Mouse (Mus musculus): ENCODE data around the gene Ltbp3. TPM values are rescaled to one million over a fixed set of nuclear protein-coding genes. Genes with fewer than 3 reads are reported as not detected.

Gene Ltbp3
- polyA plus RNA-seq, 1 experiment from 2014 or later, result 4.1 TPM

GRCm38 (mm10) chr19:5802787-5803040 lies 62.0 kb downstream of the Ltbp3 start:
- Histone ChIP-seq H3K9me3 (ENCODE audit: control insufficient read depth, low read length) (no peaks in the 10 kb centered on the region), H3K27ac (ENCODE audit: low read depth, low read length) (peak overlapping the region; percentile 99), H3K9ac (ENCODE audit: low read depth, low read length) (peak overlapping the region; percentile 95), H3K4me2 (peak overlapping the region; percentile 95), H3K36me3 (ENCODE audit: control insufficient read depth, insufficient read depth, low read length) (peaks cover 8% of the 10 kb centered on the region), H3K27me3 (replicated peaks; ENCODE audit: control insufficient read depth, insufficient read depth, low read length) (no peaks in the 10 kb centered on the region), H3K4me3 (ENCODE audit: low read depth, low read length) (peak overlapping the region; percentile 89), H3K4me1 (replicated peaks; ENCODE audit: control insufficient read depth, insufficient read depth, low read length) (peaks cover 41% of the 10 kb centered on the region)
- ATAC-seq (replicated peaks; ENCODE audit: low FRiP score) (no peak), DNase-seq (ENCODE audit: low spot score) (no peak)
- under 1% methylated on average over 4 of the region's 4 CpGs for WGBS

GRCm38 (mm10) chr19:5803041-5803880 lies 62.6 kb downstream of the Ltbp3 start:
- under 1% methylated on average over 67 of the region's 67 CpGs for WGBS
- peak overlapping the region; percentile 89 for H3K4me3 ChIP-seq (ENCODE audit: low read depth, low read length)
- peak; percentile 91 for ATAC-seq (replicated peaks; ENCODE audit: low FRiP score)
- H3K27ac ChIP-seq (ENCODE audit: low read depth, low read length), result peak overlapping the region; percentile 99
- no peaks in the 10 kb centered on the region for H3K27me3 ChIP-seq (replicated peaks; ENCODE audit: control insufficient read depth, insufficient read depth, low read length)
- no peaks in the 10 kb centered on the region for H3K9me3 ChIP-seq (ENCODE audit: control insufficient read depth, low read length)
- H3K4me1 ChIP-seq (replicated peaks; ENCODE audit: control insufficient read depth, insufficient read depth, low read length), result peaks cover 40% of the 10 kb centered on the region
- H3K36me3 ChIP-seq (ENCODE audit: control insufficient read depth, insufficient read depth, low read length), result peaks cover 4% of the 10 kb centered on the region; the same call in 1 of the 2 replicates
- H3K4me2 ChIP-seq, result peak overlapping the region; percentile 95
- DNase-seq (ENCODE audit: low spot score), result peak; percentile 100
- H3K9ac ChIP-seq (ENCODE audit: low read depth, low read length), result peak overlapping the region; percentile 95

GRCm38 (mm10) chr19:5803881-5804279 lies 63.2 kb downstream of the Ltbp3 start:
- Histone ChIP-seq H3K4me1 (replicated peaks; ENCODE audit: control insufficient read depth, insufficient read depth, low read length) (peaks cover 45% of the 10 kb centered on the region), H3K4me2 (peak overlapping the region; percentile 95), H3K9me3 (ENCODE audit: control insufficient read depth, low read length) (no peaks in the 10 kb centered on the region), H3K36me3 (ENCODE audit: control insufficient read depth, insufficient read depth, low read length) (no peaks in the 10 kb centered on the region; the same call in 1 of the 2 replicates), H3K27ac (ENCODE audit: low read depth, low read length) (peak overlapping the region; percentile 99), H3K27me3 (replicated peaks; ENCODE audit: control insufficient read depth, insufficient read depth, low read length) (no peaks in the 10 kb centered on the region), H3K4me3 (ENCODE audit: low read depth, low read length) (peak overlapping the region; percentile 89), H3K9ac (ENCODE audit: low read depth, low read length) (peak overlapping the region; percentile 95)
- DNase-seq (ENCODE audit: low spot score) (no peak), ATAC-seq (replicated peaks; ENCODE audit: low FRiP score) (no peak)
- WGBS, result 3% methylated on average over 16 of the region's 16 CpGs

GRCm38 (mm10) chr19:5804371-5804899 lies 63.7 kb downstream of the Ltbp3 start:
- peak overlapping the region; percentile 99 for H3K27ac ChIP-seq (ENCODE audit: low read depth, low read length)
- H3K9me3 ChIP-seq (ENCODE audit: control insufficient read depth, low read length), result no peaks in the 10 kb centered on the region
- ATAC-seq (replicated peaks; ENCODE audit: low FRiP score) (no peak), DNase-seq (ENCODE audit: low spot score) (no peak)
- peak overlapping the region; percentile 89; the same call in 1 of the 2 replicates for H3K4me3 ChIP-seq (ENCODE audit: low read depth, low read length)
- WGBS, result 33% methylated on average over 8 of the region's 8 CpGs
- no peaks in the 10 kb centered on the region for H3K27me3 ChIP-seq (replicated peaks; ENCODE audit: control insufficient read depth, insufficient read depth, low read length)
- H3K36me3 ChIP-seq (ENCODE audit: control insufficient read depth, insufficient read depth, low read length), result no peaks in the 10 kb centered on the region
- peak overlapping the region; percentile 95 for H3K9ac ChIP-seq (ENCODE audit: low read depth, low read length)
- peaks cover 47% of the 10 kb centered on the region for H3K4me1 ChIP-seq (replicated peaks; ENCODE audit: control insufficient read depth, insufficient read depth, low read length)
- peak overlapping the region; percentile 95 for H3K4me2 ChIP-seq

- WGBS, result 10% methylated on average over 8 of the region's 8 CpGs
- no peak for DNase-seq (ENCODE audit: low spot score)
- Histone ChIP-seq H3K9ac (ENCODE audit: low read depth, low read length) (peak overlapping the region; percentile 46), H3K4me3 (ENCODE audit: low read depth, low read length) (no peak overlapping the region; the same call in 1 of the 2 replicates), H3K27ac (ENCODE audit: low read depth, low read length) (peak overlapping the region; percentile 84), H3K27me3 (replicated peaks; ENCODE audit: control insufficient read depth, insufficient read depth, low read length) (no peaks in the 10 kb centered on the region), H3K4me1 (replicated peaks; ENCODE audit: control insufficient read depth, insufficient read depth, low read length) (peaks cover 57% of the 10 kb centered on the region), H3K9me3 (ENCODE audit: control insufficient read depth, low read length) (no peaks in the 10 kb centered on the region), H3K36me3 (ENCODE audit: control insufficient read depth, insufficient read depth, low read length) (no peaks in the 10 kb centered on the region), H3K4me2 (peak overlapping the region; percentile 53)
- ATAC-seq (replicated peaks; ENCODE audit: low FRiP score), result no peak
These were observed 65.5 kb downstream of the Ltbp3 start for GRCm38 (mm10) chr19:5806051-5806808.

- Histone ChIP-seq H3K27me3 (replicated peaks; ENCODE audit: control insufficient read depth, insufficient read depth, low read length) (no peaks in the 10 kb centered on the region), H3K4me3 (ENCODE audit: low read depth, low read length) (no peak overlapping the region), H3K9me3 (ENCODE audit: control insufficient read depth, low read length) (no peaks in the 10 kb centered on the region), H3K36me3 (ENCODE audit: control insufficient read depth, insufficient read depth, low read length) (no peaks in the 10 kb centered on the region), H3K4me2 (peak overlapping the region; percentile 53), H3K27ac (ENCODE audit: low read depth, low read length) (peak overlapping the region; percentile 84), H3K9ac (ENCODE audit: low read depth, low read length) (peak overlapping the region; percentile 46), H3K4me1 (replicated peaks; ENCODE audit: control insufficient read depth, insufficient read depth, low read length) (peaks cover 59% of the 10 kb centered on the region)
- 23% methylated on average over 6 of the region's 6 CpGs for WGBS
- DNase-seq (ENCODE audit: low spot score) (no peak), ATAC-seq (replicated peaks; ENCODE audit: low FRiP score) (no peak)
These were observed 66.1 kb downstream of the Ltbp3 start for GRCm38 (mm10) chr19:5806809-5807205.

- no peaks in the 10 kb centered on the region for H3K27me3 ChIP-seq (replicated peaks; ENCODE audit: control insufficient read depth, insufficient read depth, low read length)
- H3K4me3 ChIP-seq (ENCODE audit: low read depth, low read length), result no peak overlapping the region
- H3K9ac ChIP-seq (ENCODE audit: low read depth, low read length), result no peak overlapping the region
- H3K4me1 ChIP-seq (replicated peaks; ENCODE audit: control insufficient read depth, insufficient read depth, low read length), result peaks cover 68% of the 10 kb centered on the region
- H3K9me3 ChIP-seq (ENCODE audit: control insufficient read depth, low read length), result no peaks in the 10 kb centered on the region
- H3K36me3 ChIP-seq (ENCODE audit: control insufficient read depth, insufficient read depth, low read length), result no peaks in the 10 kb centered on the region
- ATAC-seq (replicated peaks; ENCODE audit: low FRiP score), result no peak
- 0 out of 2 replicates have a peak overlapping the region, but pooled peaks have one; percentile 84 for H3K27ac ChIP-seq (ENCODE audit: low read depth, low read length)
- no peak overlapping the region for H3K4me2 ChIP-seq
- WGBS, result 68% methylated on average over 3 of the region's 3 CpGs
- no peak for DNase-seq (ENCODE audit: low spot score)
These were observed 67.0 kb downstream of the Ltbp3 start for GRCm38 (mm10) chr19:5807740-5808139.
